Mouse (Mus musculus): ENCODE measurements around the gene Ptges. TPM values are rescaled to one million over a fixed set of nuclear protein-coding genes. Genes with fewer than 3 reads are reported as not detected.
"Not testable (repeated sequence)": the region's sequence is repeated elsewhere in the genome, so short reads cannot be mapped to it uniquely, and the experiment has no call there.

Gene Ptges
- polyA plus RNA-seq, 1 experiment from 2014 or later: 9.0 TPM

- Histone ChIP-seq H3K9ac (no peak overlapping the region), H3K4me2 (peak overlapping the region; percentile 53), H3K36me3 (no peaks in the 10 kb centered on the region), H3K27ac (no peak overlapping the region), H3K4me1 (no peaks in the 10 kb centered on the region), H3K9me3 (no peaks in the 10 kb centered on the region), H3K27me3 (replicated peaks) (no peaks in the 10 kb centered on the region), H3K4me3 (replicated peaks) (peak overlapping the region; percentile 37)
- peak; percentile 45; the same call in 1 of the 2 replicates for ATAC-seq (ENCODE audit: insufficient read depth, low FRiP score, low read depth)
- 21% methylated on average over 16 of the region's 16 CpGs for WGBS
Observed at GRCm38 (mm10) chr2:30942603-30943011, 12.9 kb upstream of the Ptges start.

GRCm38 (mm10) chr2:30942116-30942515 is 12.5 kb upstream of the Ptges start:
- H3K27ac ChIP-seq; H3K4me3 ChIP-seq (replicated peaks); H3K27me3 ChIP-seq (replicated peaks); H3K9me3 ChIP-seq; H3K4me1 ChIP-seq; H3K9ac ChIP-seq; H3K36me3 ChIP-seq; ATAC-seq (ENCODE audit: insufficient read depth, low FRiP score, low read depth): not testable (repeated sequence)
- 34% methylated on average over 7 of the region's 7 CpGs for WGBS
- peak overlapping the region; percentile 53; the same call in 1 of the 2 replicates for H3K4me2 ChIP-seq

GRCm38 (mm10) chr2:30941586-30941985 is 11.9 kb upstream of the Ptges start:
- H3K27me3 ChIP-seq (replicated peaks): no peaks in the 10 kb centered on the region
- no peaks in the 10 kb centered on the region for H3K36me3 ChIP-seq
- 85% methylated on average over 5 of the region's 5 CpGs for WGBS
- no peak for ATAC-seq (ENCODE audit: insufficient read depth, low FRiP score, low read depth)
- no peak overlapping the region for H3K9ac ChIP-seq
- H3K9me3 ChIP-seq: no peaks in the 10 kb centered on the region
- no peaks in the 10 kb centered on the region for H3K4me1 ChIP-seq
- H3K4me3 ChIP-seq (replicated peaks): no peak overlapping the region
- H3K27ac ChIP-seq: no peak overlapping the region; the same call in 1 of the 2 replicates
- no peak overlapping the region for H3K4me2 ChIP-seq

GRCm38 (mm10) chr2:30938574-30938991 is 8.9 kb upstream of the Ptges start:
- Histone ChIP-seq H3K9me3 (no peaks in the 10 kb centered on the region), H3K4me2 (no peak overlapping the region), H3K36me3 (no peaks in the 10 kb centered on the region), H3K27ac (peak overlapping the region; percentile 23; the same call in 1 of the 2 replicates), H3K27me3 (replicated peaks) (no peaks in the 10 kb centered on the region), H3K4me1 (no peaks in the 10 kb centered on the region), H3K4me3 (replicated peaks) (no peak overlapping the region), H3K9ac (no peak overlapping the region)
- no peak for ATAC-seq (ENCODE audit: insufficient read depth, low FRiP score, low read depth)
- WGBS: 40% methylated on average over 4 of the region's 4 CpGs

DNA sequence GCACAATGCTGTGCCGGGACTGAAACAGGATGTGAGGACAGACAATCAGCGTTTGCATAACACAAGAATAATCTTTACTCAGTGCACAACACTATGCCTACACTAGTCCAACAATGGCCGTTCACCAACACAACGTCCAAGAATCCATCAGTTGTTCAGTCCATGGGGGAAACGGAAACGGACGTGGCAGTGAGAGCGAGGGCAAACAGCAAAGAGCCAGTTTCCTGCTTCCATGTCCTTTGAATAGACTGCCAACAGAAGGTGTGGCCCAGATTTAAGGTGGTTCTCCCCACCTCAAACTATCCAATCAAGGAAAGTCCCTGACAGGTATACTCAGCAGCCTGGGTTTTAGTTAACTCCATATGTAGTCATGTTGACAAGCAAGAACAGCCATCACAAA is 8.1 kb upstream of the Ptges start:
- Histone ChIP-seq H3K4me2 (no peak overlapping the region), H3K27me3 (replicated peaks) (no peaks in the 10 kb centered on the region), H3K4me1 (no peaks in the 10 kb centered on the region), H3K4me3 (replicated peaks) (no peak overlapping the region), H3K27ac (no peak overlapping the region), H3K36me3 (no peaks in the 10 kb centered on the region), H3K9ac (no peak overlapping the region), H3K9me3 (no peaks in the 10 kb centered on the region)
- no peak for ATAC-seq (ENCODE audit: insufficient read depth, low FRiP score, low read depth)
- WGBS: 67% methylated on average over 8 of the region's 8 CpGs

- no peaks in the 10 kb centered on the region for H3K27me3 ChIP-seq (replicated peaks)
Observed at GRCm38 (mm10) chr2:30936808-30937207, 7.1 kb upstream of the Ptges start.

DNA sequence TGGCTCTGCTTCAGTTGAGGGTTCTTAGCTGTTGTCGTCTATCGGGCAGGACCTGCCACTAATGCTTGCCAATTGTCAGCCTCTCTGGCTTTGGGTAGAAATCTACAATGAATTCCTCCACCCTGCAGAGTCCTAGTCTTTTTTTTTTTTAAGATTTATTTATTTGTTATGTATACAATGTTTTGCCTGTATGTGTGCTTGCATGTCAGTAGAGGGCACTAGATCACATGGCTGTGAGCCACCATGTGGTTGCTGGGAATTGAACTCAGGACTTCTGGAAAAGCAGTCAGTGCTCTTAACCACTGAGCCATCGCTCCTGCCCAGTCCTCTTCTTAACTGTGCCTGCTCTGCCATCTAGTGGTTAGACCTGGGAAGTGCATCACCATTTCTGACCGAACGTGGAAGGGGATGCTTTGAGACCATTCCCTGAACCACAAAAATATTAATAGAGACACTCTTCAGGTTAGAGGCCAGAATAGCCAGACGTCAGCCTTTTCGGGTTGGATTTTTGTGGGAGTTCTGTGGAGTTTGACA is 4.3 kb upstream of the Ptges start:
- H3K27ac ChIP-seq: no peak overlapping the region
- no peaks in the 10 kb centered on the region for H3K9me3 ChIP-seq
- H3K9ac ChIP-seq: no peak overlapping the region
- ATAC-seq (ENCODE audit: insufficient read depth, low FRiP score, low read depth): no peak
- peaks cover 8% of the 10 kb centered on the region for H3K4me1 ChIP-seq
- H3K36me3 ChIP-seq: no peaks in the 10 kb centered on the region
- H3K4me2 ChIP-seq: no peak overlapping the region
- no peaks in the 10 kb centered on the region for H3K27me3 ChIP-seq (replicated peaks)
- H3K4me3 ChIP-seq (replicated peaks): no peak overlapping the region
- WGBS: 20% methylated on average over 7 of the region's 7 CpGs

More at GRCm38 (mm10) chr2:30936808-30937207, 7.1 kb upstream of the Ptges start:
- 66% methylated on average over 3 of the region's 3 CpGs for WGBS
- Histone ChIP-seq H3K36me3 (no peaks in the 10 kb centered on the region), H3K9me3 (no peaks in the 10 kb centered on the region), H3K9ac (no peak overlapping the region), H3K4me2 (no peak overlapping the region), H3K4me1 (no peaks in the 10 kb centered on the region), H3K4me3 (replicated peaks) (no peak overlapping the region), H3K27ac (no peak overlapping the region)
- no peak for ATAC-seq (ENCODE audit: insufficient read depth, low FRiP score, low read depth)

GRCm38 (mm10) chr2:30933032-30933431 is 3.4 kb upstream of the Ptges start:
- H3K27ac ChIP-seq: no peak overlapping the region
- H3K4me2 ChIP-seq: no peak overlapping the region
- H3K36me3 ChIP-seq: no peaks in the 10 kb centered on the region
- H3K4me3 ChIP-seq (replicated peaks): no peak overlapping the region
- H3K9ac ChIP-seq: no peak overlapping the region
- no peaks in the 10 kb centered on the region for H3K27me3 ChIP-seq (replicated peaks)
- no peaks in the 10 kb centered on the region for H3K9me3 ChIP-seq
- WGBS: 57% methylated on average over 6 of the region's 6 CpGs
- H3K4me1 ChIP-seq: peaks cover 8% of the 10 kb centered on the region
- ATAC-seq (ENCODE audit: insufficient read depth, low FRiP score, low read depth): no peak

- Histone ChIP-seq H3K27ac (no peak overlapping the region), H3K4me2 (no peak overlapping the region), H3K9ac (no peak overlapping the region), H3K4me1 (peaks cover 19% of the 10 kb centered on the region), H3K36me3 (no peaks in the 10 kb centered on the region), H3K27me3 (replicated peaks) (no peaks in the 10 kb centered on the region), H3K9me3 (no peaks in the 10 kb centered on the region), H3K4me3 (replicated peaks) (no peak overlapping the region)
- ATAC-seq (ENCODE audit: insufficient read depth, low FRiP score, low read depth): no peak
- 66% methylated on average over 3 of the region's 3 CpGs for WGBS
Observed at GRCm38 (mm10) chr2:30931922-30932321, 2.3 kb upstream of the Ptges start.

DNA sequence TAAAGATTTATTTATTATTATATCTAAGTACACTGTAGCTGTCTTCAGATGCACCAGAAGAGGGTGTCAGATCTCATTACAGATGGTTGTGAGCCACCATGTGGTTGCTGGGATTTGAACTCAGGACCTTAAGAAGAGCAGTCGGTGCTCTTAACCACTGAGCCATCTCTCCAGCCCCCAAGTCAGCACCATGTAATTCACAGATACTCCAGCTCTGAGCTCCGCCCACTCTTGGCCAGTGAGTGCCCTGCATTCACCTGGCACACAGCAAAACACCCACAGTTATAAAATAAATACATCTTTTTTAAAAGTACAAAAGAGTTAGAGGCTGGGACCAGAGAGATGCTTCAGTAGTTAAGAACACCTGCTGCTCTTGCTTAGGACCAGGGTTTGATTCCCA is 1.2 kb upstream of the Ptges start:
- 82% methylated on average over 2 of the region's 2 CpGs for WGBS
- not testable (repeated sequence) for H3K27me3 ChIP-seq (replicated peaks); H3K4me3 ChIP-seq (replicated peaks); H3K9ac ChIP-seq; ATAC-seq (ENCODE audit: insufficient read depth, low FRiP score, low read depth); H3K9me3 ChIP-seq; H3K27ac ChIP-seq; H3K36me3 ChIP-seq; H3K4me2 ChIP-seq
- H3K4me1 ChIP-seq: peaks cover 25% of the 10 kb centered on the region

GRCm38 (mm10) chr2:30928893-30929482 is 675 bp downstream of the Ptges start:
- Histone ChIP-seq H3K4me1 (peaks cover 25% of the 10 kb centered on the region), H3K27me3 (replicated peaks) (no peaks in the 10 kb centered on the region), H3K36me3 (no peaks in the 10 kb centered on the region), H3K27ac (peak overlapping the region; percentile 28; the same call in 1 of the 2 replicates), H3K4me2 (peak overlapping the region; percentile 68), H3K4me3 (replicated peaks) (peak overlapping the region; percentile 35), H3K9me3 (no peaks in the 10 kb centered on the region), H3K9ac (no peak overlapping the region)
- 26% methylated on average over 12 of the region's 12 CpGs for WGBS
- ATAC-seq (ENCODE audit: insufficient read depth, low FRiP score, low read depth): peak; percentile 81

- no peak overlapping the region for H3K9ac ChIP-seq
- H3K9me3 ChIP-seq: no peaks in the 10 kb centered on the region
- no peak overlapping the region for H3K4me3 ChIP-seq (replicated peaks)
- H3K4me1 ChIP-seq: peaks cover 25% of the 10 kb centered on the region
- no peaks in the 10 kb centered on the region for H3K27me3 ChIP-seq (replicated peaks)
- ATAC-seq (ENCODE audit: insufficient read depth, low FRiP score, low read depth): peak; percentile 38; the same call in 1 of the 2 replicates
- WGBS: 26% methylated on average over 14 of the region's 14 CpGs
- no peaks in the 10 kb centered on the region for H3K36me3 ChIP-seq
- H3K27ac ChIP-seq: peak overlapping the region; percentile 31; the same call in 1 of the 2 replicates
- peak overlapping the region; percentile 33; the same call in 1 of the 2 replicates for H3K4me2 ChIP-seq
Observed at GRCm38 (mm10) chr2:30927844-30928628, 1.6 kb downstream of the Ptges start.
